Mouse (Mus musculus): ENCODE results near the gene Tm7sf2. TPM values are rescaled to one million over a fixed set of nuclear protein-coding genes. Genes with fewer than 3 reads are reported as not detected.

The Tm7sf2 gene
- total and polyA plus RNA-seq, 3 experiments = 7.6 to 13.1 TPM; not detected in 1

DNA sequence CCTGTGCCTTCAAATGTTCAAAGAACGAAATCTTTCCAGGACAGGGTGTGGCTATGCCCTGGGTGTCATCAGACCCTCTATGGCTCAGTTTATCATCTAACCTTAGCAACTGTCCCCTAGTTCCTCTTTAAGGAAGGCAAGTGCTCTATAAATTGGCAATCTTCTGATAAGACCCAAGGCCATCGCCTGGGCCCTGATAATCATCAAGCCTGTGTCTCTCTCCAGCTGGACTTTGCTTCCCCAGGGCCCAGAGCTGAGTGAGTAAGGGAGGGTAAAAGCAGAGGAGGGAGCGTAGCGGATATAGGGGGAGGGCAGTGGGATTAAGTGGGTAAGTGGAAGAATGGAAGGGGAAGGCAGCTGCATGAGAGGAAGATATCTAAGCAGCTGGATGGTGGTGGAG lies 36.3 kb upstream of the Tm7sf2 start (continued):
- TF ChIP-seq ETS1 (IDR thresholded peaks at IDR 0.05; ENCODE audit: low read depth, low read length) = peak; percentile 62
- TF ChIP-seq CHD2 (IDR thresholded peaks at IDR 0.05; ENCODE audit: low read length) = no peak

DNA sequence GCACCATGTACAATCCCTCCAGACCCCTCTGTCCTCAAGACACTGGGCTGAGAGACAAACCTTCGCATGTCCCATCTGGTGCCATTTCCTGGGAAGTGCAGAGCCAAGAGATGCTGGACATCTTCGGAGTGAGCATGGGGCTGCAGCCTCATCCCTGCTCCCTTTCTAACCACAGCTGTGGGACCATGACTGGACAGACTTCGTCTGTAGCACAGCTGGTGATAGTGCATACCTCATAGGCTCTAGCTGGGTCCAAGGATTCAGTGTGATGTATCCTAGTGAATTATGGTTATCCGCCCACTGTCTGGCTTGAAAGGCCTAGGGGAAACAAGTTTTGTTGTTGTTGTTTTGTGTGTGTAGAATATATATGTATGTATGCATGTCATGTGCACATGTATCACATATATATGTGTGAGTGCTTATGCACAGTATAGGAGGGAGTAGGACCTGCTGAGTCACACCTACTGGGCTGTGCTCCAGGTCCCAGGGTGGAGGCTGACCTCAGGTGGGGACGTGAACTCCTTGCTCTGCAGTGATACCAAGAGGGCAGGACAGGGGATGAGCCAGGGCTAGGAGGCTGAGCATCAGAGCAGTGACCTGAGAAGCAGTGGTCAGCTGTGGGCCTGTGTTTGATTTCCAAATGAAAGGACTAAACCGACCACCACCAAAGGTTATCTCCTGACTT lies 34.1 kb upstream of the Tm7sf2 start:
- Histone ChIP-seq H3K4me1 (ENCODE audit: control insufficient read depth in 1 of 2, insufficient read depth in 2 of 2, low read length in 2 of 2) (peaks cover 28 to 43% of the 10 kb centered on the region in 2 experiments), H3K27ac (ENCODE audit: control insufficient read depth, low read depth, low read length) (no peak overlapping the region)

DNA sequence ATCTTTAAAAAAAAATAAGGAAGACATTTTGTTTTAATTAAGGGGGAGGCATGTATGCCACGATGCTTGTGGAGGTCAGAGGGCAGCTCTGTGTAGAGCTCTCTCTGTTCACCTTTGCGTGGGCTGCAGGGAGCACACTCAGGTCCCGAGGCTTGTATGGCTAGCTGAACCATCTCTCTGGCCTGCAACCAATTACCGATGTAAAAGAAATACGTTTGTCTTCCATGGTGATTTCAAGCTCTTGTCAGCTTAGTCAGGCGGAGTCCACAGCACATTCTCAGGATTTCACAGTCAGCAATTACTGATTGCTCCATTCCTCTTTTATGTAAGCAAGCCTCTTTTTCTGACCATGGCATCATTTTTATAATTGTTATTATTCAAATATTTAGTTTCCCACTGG lies 33.0 kb upstream of the Tm7sf2 start:
- no peak for DNase-seq (ENCODE audit: low read depth, low spot score)
- H3K4me3 ChIP-seq (ENCODE audit: control insufficient read depth in 1 of 2, insufficient read depth in 1 of 2, low read depth in 2 of 2, low read length in 2 of 2) = no peak overlapping the region
- H3K9me3 ChIP-seq (replicated peaks; ENCODE audit: insufficient read depth, low read length) = no peaks in the 10 kb centered on the region
- H3K79me2 ChIP-seq (ENCODE audit: control insufficient read depth, insufficient read depth, low read length, poor library complexity) = no peaks in the 10 kb centered on the region
- H3K9ac ChIP-seq (ENCODE audit: control insufficient read depth, low read depth, low read length, poor library complexity, severe bottlenecking) = no peak overlapping the region
- H3K36me3 ChIP-seq (ENCODE audit: control insufficient read depth in 1 of 2, insufficient read depth in 2 of 2, low read length in 2 of 2) = peaks cover 0 to 39% of the 10 kb centered on the region in 2 experiments; a peak in 2 of 4 replicates
- no peak overlapping the region for H3K27ac ChIP-seq (ENCODE audit: control insufficient read depth, low read depth, low read length)
- H3K4me1 ChIP-seq (ENCODE audit: control insufficient read depth in 1 of 2, insufficient read depth in 2 of 2, low read length in 2 of 2) = peaks cover 28 to 43% of the 10 kb centered on the region in 2 experiments
- H3K27me3 ChIP-seq (ENCODE audit: control insufficient read depth in 1 of 2, insufficient read depth in 2 of 2, low read length in 2 of 2) = no peaks in the 10 kb centered on the region
- TF ChIP-seq MXI1 (IDR thresholded peaks at IDR 0.05; ENCODE audit: low read depth, low read length) (no peak), POLR2A (IDR thresholded peaks at IDR 0.05; ENCODE audit: control insufficient read depth in 1 of 2, insufficient read depth in 1 of 2, low read depth in 1 of 2, low read length in 2 of 2, poor library complexity in 1 of 2) (no peak), CTCF (IDR thresholded peaks at IDR 0.05 in 2 of 3, conservative IDR thresholded peaks at IDR 0.05 in 1 of 3; ENCODE audit: control insufficient read depth in 1 of 3, insufficient read depth in 1 of 3, low read depth in 2 of 3, low read length in 3 of 3, poor library complexity in 1 of 3, severe bottlenecking in 1 of 3) (no peak), GABPA (IDR thresholded peaks at IDR 0.05; ENCODE audit: low read depth, low read length) (no peak), ELF1 (IDR thresholded peaks at IDR 0.05; ENCODE audit: low read depth, low read length) (no peak), POLR2AphosphoS5 (IDR thresholded peaks at IDR 0.05; ENCODE audit: borderline replicate concordance, low read depth, low read length) (no peak), RAD21 (IDR thresholded peaks at IDR 0.05; ENCODE audit: low read depth, low read length) (no peak), MAX (IDR thresholded peaks at IDR 0.05; ENCODE audit: low read length) (no peak), CHD1 (IDR thresholded peaks at IDR 0.05; ENCODE audit: low read depth, low read length) (no peak), UBTF (IDR thresholded peaks at IDR 0.05; ENCODE audit: borderline replicate concordance, insufficient read depth, low read depth, low read length) (no peak), ZNF384 (IDR thresholded peaks at IDR 0.05; ENCODE audit: low read depth, low read length) (no peak), MYC (IDR thresholded peaks at IDR 0.05; ENCODE audit: low read depth, low read length) (no peak), JUND (IDR thresholded peaks at IDR 0.05; ENCODE audit: low read depth, low read length) (no peak), ZC3H11A (IDR thresholded peaks at IDR 0.05; ENCODE audit: low read depth, low read length) (no peak), GATA1 (IDR thresholded peaks at IDR 0.05; ENCODE audit: low read depth, low read length) (no peak), TBP (IDR thresholded peaks at IDR 0.05; ENCODE audit: low read depth, low read length) (no peak), TCF12 (IDR thresholded peaks at IDR 0.05; ENCODE audit: low read depth, low read length) (no peak), HCFC1 (IDR thresholded peaks at IDR 0.05; ENCODE audit: low read depth, low read length) (no peak), EP300 (IDR thresholded peaks at IDR 0.05; ENCODE audit: low read depth in 1 of 2, low read length in 2 of 2) (no peak)

More for the DNA sequence above, 34.1 kb upstream of the Tm7sf2 start:
- no peak overlapping the region for H3K4me3 ChIP-seq (ENCODE audit: control insufficient read depth in 1 of 2, insufficient read depth in 1 of 2, low read depth in 2 of 2, low read length in 2 of 2)
- peak; percentile 69 for DNase-seq (ENCODE audit: low read depth, low spot score)
- H3K9ac ChIP-seq (ENCODE audit: control insufficient read depth, low read depth, low read length, poor library complexity, severe bottlenecking) = no peak overlapping the region
- no peaks in the 10 kb centered on the region for H3K9me3 ChIP-seq (replicated peaks; ENCODE audit: insufficient read depth, low read length)
- no peaks in the 10 kb centered on the region for H3K27me3 ChIP-seq (ENCODE audit: control insufficient read depth in 1 of 2, insufficient read depth in 2 of 2, low read length in 2 of 2)
- no peak for TF ChIP-seq ZNF384 (IDR thresholded peaks at IDR 0.05; ENCODE audit: low read depth, low read length)
- TF ChIP-seq MAFK (IDR thresholded peaks at IDR 0.05; ENCODE audit: borderline replicate concordance, low read depth, low read length) = no peak
- TF ChIP-seq CHD2 (IDR thresholded peaks at IDR 0.05; ENCODE audit: low read length) = no peak
- TF ChIP-seq ZMIZ1 (IDR thresholded peaks at IDR 0.05; ENCODE audit: low read depth, low read length) = no peak
- TF ChIP-seq HCFC1 (IDR thresholded peaks at IDR 0.05; ENCODE audit: low read depth, low read length) = no peak
- no peak for TF ChIP-seq BHLHE40 (IDR thresholded peaks at IDR 0.05; ENCODE audit: borderline replicate concordance, low read depth, low read length)
- no peak for TF ChIP-seq JUND (IDR thresholded peaks at IDR 0.05; ENCODE audit: low read depth, low read length)
- TF ChIP-seq SIN3A (IDR thresholded peaks at IDR 0.05; ENCODE audit: low read length) = no peak
- peak; percentile 36 for TF ChIP-seq TAL1 (IDR thresholded peaks at IDR 0.05; ENCODE audit: low read length)
- TF ChIP-seq GABPA (IDR thresholded peaks at IDR 0.05; ENCODE audit: low read depth, low read length) = 0 out of 2 replicates have a peak, but pooled peaks have one; percentile 33
- no peak for TF ChIP-seq SMC3 (IDR thresholded peaks at IDR 0.05; ENCODE audit: low read depth, low read length)
- TF ChIP-seq ZC3H11A (IDR thresholded peaks at IDR 0.05; ENCODE audit: low read depth, low read length) = no peak
- no peak for TF ChIP-seq ETS1 (IDR thresholded peaks at IDR 0.05; ENCODE audit: low read depth, low read length)
- TF ChIP-seq EP300 (IDR thresholded peaks at IDR 0.05; ENCODE audit: low read depth in 1 of 2, low read length in 2 of 2) = peak; percentile 43 to 49; a peak in 3 of 4 replicates
- no peak for TF ChIP-seq MAX (IDR thresholded peaks at IDR 0.05; ENCODE audit: low read length)
- TF ChIP-seq TCF12 (IDR thresholded peaks at IDR 0.05; ENCODE audit: low read depth, low read length) = 0 out of 2 replicates have a peak, but pooled peaks have one; percentile 22
- TF ChIP-seq KAT2A (conservative IDR thresholded peaks at IDR 0.05; ENCODE audit: low read depth, low read length) = no peak
- no peak for TF ChIP-seq RCOR1 (IDR thresholded peaks at IDR 0.05; ENCODE audit: low read depth, low read length)
- TF ChIP-seq TBP (IDR thresholded peaks at IDR 0.05; ENCODE audit: low read depth, low read length) = no peak
- H3K79me2 ChIP-seq (ENCODE audit: control insufficient read depth, insufficient read depth, low read length, poor library complexity) = no peaks in the 10 kb centered on the region
- H3K36me3 ChIP-seq (ENCODE audit: control insufficient read depth in 1 of 2, insufficient read depth in 2 of 2, low read length in 2 of 2) = peaks cover 0 to 39% of the 10 kb centered on the region in 2 experiments; a peak in 2 of 4 replicates

All from MEL (cell line).